Mouse (Mus musculus) urinary bladder, postnatal 14 days (tissue): ENCODE data around the gene S100pbp.

Experiments
- DNase-seq: peaks from one replicate; pipeline ENCODE4 v3.0.0; 2021; ENCODE audit warnings: low spot score

Gene S100pbp

GRCm38 (mm10) chr4:129147552-129148103, 41.9 kb downstream of the S100pbp start:
- DNase-seq = no peak

GRCm38 (mm10) chr4:129146392-129146791, 43.1 kb downstream of the S100pbp start:
- no peak for DNase-seq

- DNase-seq = no peak
Measured at GRCm38 (mm10) chr4:129145943-129146342, 43.6 kb downstream of the S100pbp start.

GRCm38 (mm10) chr4:129145411-129145810, 44.1 kb downstream of the S100pbp start:
- no peak for DNase-seq

GRCm38 (mm10) chr4:129144401-129145367, 44.8 kb downstream of the S100pbp start:
- no peak for DNase-seq

DNA sequence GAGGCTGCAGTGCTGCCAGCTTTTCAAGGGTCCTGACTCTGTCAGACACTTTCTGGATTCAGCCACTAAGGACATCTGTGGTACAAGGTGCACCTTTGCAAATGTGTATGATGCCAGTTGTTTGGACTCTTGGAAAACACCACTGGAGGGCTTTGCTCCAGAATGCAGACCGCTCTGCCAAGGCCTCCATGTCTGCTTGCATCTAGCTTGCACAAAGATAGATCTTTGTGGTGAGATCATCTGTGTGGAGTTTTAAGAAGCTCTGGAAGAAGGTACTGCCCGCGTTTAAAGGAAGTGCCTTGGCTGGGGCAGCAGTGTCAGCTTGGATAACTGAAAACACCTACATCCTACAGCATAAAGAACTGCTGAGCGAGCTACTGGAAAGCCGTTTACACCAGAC, 46.0 kb downstream of the S100pbp start:
- no peak for DNase-seq

- DNase-seq = no peak
Measured at GRCm38 (mm10) chr4:129142439-129143045, 47.0 kb downstream of the S100pbp start.

DNA sequence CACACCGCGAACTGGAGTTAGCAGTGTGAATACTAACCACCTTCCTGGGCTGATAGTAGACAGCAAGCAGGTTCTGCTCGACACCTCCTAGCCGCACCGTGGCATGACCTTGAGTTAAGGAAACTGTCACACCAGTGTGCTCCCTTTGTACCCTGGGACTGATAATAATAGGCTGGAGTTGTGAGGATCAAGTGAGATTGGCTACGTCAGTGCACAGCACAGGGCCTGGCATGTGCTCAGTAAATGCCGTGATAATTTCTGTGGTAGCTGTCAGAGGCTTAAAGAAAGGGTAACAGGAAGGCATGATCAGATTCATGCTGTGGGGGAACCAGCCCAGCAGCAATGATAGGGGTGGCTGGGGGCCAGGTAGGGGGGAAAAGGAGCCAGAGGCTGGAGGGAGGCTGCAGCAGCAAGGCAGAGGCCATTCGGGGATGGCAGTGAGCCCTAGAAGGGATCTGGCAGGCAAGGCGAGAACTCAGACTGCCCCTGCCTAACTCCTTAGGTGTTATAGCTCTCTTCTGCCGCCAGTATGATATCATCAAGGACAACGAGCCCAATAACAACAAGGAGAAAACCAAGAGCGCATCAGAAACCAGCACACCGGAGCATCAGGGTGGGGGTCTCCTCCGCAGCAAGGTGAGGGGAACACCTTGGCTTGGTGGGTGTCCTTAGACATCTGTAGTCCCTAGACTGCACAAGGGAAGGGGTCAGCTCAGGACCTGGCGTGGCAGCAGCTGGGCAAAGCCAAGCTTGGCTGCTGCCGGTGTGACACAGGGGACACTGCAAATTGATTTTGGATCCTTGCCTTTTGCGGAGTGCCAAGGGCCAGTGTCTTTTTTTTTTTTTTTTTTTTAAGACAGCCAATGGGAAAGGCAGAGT, 47.7 kb downstream of the S100pbp start:
- no peak for DNase-seq

DNA sequence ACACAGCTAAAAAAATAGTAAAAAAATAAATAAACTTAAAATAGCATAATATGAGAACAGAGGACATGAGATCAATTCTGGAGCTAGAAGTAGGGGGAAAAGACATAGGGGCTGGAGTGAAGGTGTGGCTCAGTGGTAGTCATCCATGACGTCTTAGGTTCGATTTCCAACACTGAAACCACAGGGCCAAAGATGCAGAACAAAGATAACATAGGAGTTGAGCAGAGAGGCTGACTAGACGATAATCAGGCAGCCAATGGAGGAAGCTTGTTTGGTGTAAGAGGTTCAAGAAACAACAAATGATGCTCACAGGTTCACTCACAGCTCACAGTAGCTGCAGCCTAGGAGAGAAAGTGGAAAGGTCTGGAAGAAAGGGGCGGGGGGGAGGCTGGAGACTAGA, 48.7 kb downstream of the S100pbp start:
- no peak for DNase-seq

GRCm38 (mm10) chr4:129139642-129140041, 49.9 kb downstream of the S100pbp start:
- no peak for DNase-seq

DNA sequence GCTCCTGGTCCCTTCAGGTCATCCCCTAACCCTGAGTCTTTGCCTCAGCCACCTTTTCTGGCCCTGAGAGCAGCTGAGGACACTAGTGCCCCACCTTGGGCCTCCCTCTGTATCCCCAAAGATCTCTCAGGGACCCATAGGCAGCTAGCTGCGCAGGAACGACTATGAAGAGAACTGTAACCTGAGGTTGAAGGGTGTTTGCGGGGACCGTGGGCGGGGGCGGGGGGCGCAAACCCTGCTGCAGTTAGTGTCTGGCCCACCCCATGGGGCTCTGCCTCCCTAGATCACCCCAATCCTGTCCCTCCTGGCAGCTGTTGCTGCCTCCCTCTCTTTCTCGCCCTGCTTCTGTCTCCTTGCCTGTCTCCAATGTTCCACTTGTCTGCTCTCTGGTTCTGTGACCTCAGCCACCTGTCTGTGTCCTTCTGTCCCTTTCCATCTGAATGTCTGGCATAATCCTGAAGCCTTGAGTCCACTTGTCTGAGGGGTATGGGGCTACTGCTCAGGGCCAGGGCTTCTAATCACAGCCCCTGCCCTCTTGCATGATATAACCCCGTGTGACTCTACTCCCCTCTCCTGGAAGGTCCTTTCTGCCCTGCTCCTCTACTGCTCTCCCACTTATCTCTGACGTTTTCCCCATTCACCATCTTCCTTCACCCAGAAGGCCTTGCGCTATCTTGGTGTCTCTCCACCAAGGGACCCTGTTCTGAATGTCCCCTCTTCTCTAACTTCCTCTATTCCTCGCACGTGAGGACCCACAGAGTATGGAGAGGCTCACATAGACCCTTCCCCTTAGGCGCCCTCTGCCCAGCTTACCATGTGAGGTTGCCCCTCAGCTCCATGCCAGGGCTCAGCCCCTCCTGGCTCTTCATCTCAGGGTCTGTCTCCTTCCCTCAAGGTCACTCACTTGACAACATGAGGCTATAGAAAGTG, 51.9 kb downstream of the S100pbp start:
- DNase-seq = no peak

DNA sequence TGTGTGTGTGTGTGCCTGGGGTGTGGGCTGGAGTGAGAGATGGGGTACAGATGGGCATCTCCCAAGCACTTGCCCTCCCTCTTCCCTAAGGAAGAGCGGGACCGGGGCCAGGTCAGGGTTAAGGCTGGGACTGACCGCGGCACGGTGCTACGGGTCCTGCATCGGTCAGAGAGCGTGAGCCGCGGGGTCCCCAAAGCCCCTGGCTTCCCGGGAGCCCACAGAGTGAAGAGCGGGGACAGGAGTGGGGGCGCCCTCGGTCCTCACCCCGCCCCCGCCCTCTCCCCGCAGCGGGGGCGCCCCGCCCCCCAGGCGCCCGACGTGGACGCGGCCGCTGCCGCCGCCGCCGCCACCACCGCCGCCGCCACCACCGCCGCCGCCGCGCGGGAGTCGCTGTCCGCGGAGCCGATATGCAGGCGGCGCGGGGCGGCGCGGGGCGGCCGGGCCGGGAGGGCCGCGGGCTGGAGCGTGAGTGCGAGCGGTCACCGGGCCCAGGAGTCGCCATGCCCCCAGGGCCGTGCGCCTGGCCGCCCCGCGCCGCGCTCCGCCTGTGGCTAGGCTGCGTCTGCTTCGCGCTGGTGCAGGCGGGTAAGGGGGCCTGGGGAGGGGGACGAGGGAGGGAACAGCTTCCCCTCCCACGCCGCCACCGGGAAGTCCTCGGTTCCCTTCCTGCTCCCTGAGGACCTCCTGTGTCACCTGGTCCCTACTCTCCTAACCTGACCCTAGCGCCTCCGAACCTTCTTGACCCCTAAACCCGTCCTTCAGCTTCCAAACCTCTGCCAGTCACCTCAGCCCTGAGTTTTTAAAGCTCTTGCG, 52.7 kb downstream of the S100pbp start, which contains the start of gene Fndc5:
Fndc5 (plus strand) TSS at position 421 of the 813 bp plus-strand sequence.
- no peak for DNase-seq

DNA sequence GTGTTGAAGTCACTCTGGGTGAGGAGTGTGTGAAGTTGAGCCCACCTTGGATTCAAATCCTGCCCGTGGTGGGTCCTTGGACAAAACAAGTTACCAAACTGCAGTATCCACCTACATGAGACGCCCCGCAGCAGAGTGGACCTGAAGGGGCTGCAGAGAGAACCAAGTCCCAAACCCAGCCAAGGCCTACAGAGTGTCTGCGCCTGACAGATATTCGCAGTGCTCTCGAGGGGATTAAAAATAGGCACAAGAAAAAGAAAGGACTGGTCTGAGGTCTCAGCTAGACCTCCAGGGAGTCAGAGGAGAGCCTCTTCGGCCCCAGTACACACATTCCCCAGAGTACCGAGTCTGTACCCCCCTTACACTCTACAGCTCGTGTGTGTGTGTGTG, 53.3 kb downstream of the S100pbp start:
- no peak for DNase-seq

DNA sequence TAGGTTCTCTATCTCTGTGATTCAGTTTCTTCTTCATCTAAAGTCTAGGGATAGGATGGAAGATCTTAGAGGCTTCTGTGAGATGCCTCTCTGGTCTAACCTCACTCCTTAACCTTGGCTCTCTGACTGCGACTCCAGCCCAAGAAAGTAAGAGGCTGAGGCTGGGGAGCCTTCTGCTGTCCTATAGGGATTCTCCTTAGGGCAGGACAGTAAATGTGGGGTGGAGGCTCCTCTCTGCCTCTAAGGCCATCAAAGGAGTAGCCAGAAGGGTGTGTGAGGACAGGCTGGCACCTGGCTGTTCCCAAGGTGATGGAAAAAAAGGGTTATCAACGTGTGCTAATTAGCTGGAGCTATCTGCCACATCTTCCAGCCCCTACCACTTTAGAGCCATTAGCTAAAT, 53.9 kb downstream of the S100pbp start:
- DNase-seq = no peak

DNA sequence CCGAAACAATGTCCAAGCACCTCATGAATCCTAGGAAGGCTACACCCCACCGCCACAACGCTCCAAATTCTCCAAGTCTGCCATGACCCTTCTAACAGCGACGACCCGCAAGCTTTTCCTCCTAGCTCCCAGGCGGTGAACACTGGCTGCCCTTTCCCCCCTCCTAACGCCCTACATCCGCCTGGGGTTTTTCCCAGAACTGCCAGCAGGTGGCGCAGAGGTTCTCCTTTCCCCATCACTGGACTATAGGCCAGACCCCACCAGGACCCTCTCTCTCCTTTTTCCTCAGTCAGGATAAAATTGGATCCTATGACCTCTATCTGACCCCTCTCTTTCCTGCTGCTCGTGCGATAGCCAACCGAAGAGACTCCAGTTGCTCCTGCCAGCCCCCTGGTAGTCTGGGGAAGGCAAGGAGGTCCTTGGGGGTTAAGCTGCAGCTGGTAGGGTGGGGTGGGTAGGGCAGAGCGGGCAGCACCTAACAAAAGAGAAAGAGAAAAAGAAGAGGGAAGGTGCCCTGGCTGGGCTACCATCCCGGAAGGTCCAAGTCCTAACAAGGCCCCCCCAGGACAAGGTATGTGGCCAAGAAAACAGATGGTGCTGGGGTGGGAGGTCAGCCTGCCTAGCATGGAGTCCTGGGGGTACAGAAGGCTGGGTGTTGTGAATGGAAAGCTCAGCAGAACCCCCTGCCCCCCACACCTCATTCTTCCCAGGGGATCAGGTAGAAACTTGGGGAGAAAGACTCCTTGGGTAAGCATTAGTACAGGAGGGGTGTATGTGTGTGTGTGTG, 54.5 kb downstream of the S100pbp start:
- DNase-seq = peak; percentile 79

DNA sequence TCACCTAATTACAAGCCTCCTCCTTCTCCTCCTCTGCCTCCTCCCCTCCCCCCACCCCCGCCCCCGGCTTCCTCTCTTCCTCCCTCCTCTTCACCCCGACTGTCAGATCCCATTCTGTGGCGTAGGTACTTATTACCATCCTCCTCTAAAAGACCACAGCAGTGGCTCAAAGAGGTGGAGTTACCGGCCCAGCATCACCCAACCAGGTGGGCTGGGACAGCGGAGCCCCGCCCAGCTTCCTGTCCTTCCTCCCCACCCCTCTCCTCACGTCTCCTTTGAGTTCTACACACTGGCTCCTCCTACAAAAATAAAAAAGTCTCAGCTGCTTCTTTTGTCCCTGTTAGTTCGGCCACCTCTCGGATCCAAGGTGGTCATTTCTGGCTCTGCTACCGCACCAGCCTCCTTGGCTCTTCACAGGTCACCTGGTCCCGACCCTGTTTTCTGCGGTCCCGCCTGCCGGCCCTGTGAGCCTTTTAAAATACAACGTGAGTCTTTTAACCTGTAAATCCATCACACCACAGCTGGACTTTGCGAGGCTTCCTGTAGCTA, 58.7 kb downstream of the S100pbp start:
- peak; percentile 45 for DNase-seq

DNA sequence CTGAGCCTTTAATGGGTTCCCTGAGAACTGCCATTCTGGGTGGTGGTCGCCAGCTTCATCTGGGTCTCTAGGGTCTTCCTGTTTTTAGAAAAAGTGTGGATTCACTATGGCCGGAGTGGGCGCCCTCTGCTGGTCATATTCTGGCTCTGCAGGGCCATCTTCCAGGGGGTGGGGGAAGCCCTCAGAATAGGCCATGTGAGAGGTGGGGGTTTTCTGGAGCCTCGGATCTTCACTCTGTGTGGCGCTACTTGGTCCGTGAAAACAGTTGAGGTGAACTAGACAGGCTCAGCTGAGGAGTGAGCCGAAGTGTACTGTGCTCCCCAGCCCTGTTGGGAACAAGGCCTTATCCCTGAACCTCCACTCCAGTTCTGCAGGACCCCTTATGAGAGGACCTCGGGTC, 59.4 kb downstream of the S100pbp start:
- DNase-seq = peak; percentile 33

DNA sequence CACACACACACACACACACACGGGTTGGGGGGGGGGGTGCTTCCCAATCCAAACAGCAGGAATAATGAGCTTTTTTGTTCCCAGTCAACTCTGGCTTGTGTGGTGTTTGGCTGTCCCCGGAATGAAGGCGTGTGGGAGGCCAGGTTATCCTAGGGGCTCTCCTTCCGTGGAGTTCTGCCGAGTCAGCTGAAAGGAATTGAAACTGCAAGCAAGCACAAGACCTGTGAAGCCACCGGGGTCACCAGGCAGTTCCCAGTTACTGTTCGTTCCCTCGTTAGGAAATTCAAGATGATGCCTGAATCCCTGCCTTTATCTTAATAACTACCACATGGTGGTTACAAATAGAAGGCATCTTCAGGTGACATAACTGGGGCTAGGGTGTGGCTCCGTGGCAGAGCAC, 60.1 kb downstream of the S100pbp start:
- DNase-seq = no peak
